Mouse (Mus musculus): ENCODE measurements at regions not wholly inside any gene's neighbourhood (a gene's known extent, or its start where the extent isn't known, plus 50 kb on each side); places are given as distances from the start of the nearest gene placed in this dataset.
A peak's percentile ranks its signal among the peaks of the same experiment; 100 is the strongest.

GRCm38 (mm10) chr13:53688934-53689333, 216.1 kb upstream of the Msx2 start:
- H3K27ac ChIP-seq (ENCODE audit: insufficient read depth, low read depth, low read length) = no peak overlapping the region
- TF ChIP-seq POLR2A (IDR thresholded peaks at IDR 0.05; ENCODE audit: insufficient read depth, low read depth, low read length) (no peak), CTCF (IDR thresholded peaks at IDR 0.05; ENCODE audit: insufficient read depth, low read depth, low read length) (no peak)
- H3K4me3 ChIP-seq (ENCODE audit: insufficient read depth, low read depth, low read length) = 0 out of 2 replicates have a peak overlapping the region, but pooled peaks have one; percentile 13
- 0 out of 2 replicates have a peak, but pooled peaks cover 3% of the 10 kb centered on the region for H3K4me1 ChIP-seq (ENCODE audit: control insufficient read depth, insufficient read depth, low read length)
- WGBS = 53% methylated on average over 8 of the region's 8 CpGs

- H3K27ac ChIP-seq (ENCODE audit: insufficient read depth, low read depth, low read length) = no peak overlapping the region
- 0 out of 2 replicates have a peak overlapping the region, but pooled peaks have one; percentile 13 for H3K4me3 ChIP-seq (ENCODE audit: insufficient read depth, low read depth, low read length)
- TF ChIP-seq CTCF (IDR thresholded peaks at IDR 0.05; ENCODE audit: insufficient read depth, low read depth, low read length) = peak; percentile 87
- TF ChIP-seq POLR2A (IDR thresholded peaks at IDR 0.05; ENCODE audit: insufficient read depth, low read depth, low read length) = no peak
- 10% methylated on average over 13 of the region's 13 CpGs for WGBS
- H3K4me1 ChIP-seq (ENCODE audit: control insufficient read depth, insufficient read depth, low read length) = 0 out of 2 replicates have a peak, but pooled peaks cover 3% of the 10 kb centered on the region
Measured at GRCm38 (mm10) chr13:53688489-53688888, 215.6 kb upstream of the Msx2 start.

GRCm38 (mm10) chr13:53684498-53684897, 211.6 kb upstream of the Msx2 start:
- WGBS = 57% methylated on average over 5 of the region's 5 CpGs
- Histone ChIP-seq H3K4me3 (ENCODE audit: insufficient read depth, low read depth, low read length) (no peak overlapping the region), H3K4me1 (ENCODE audit: control insufficient read depth, insufficient read depth, low read length) (0 out of 2 replicates have a peak, but pooled peaks cover 3% of the 10 kb centered on the region), H3K27ac (ENCODE audit: insufficient read depth, low read depth, low read length) (no peak overlapping the region)
- no peak for TF ChIP-seq POLR2A (IDR thresholded peaks at IDR 0.05; ENCODE audit: insufficient read depth, low read depth, low read length)
- TF ChIP-seq CTCF (IDR thresholded peaks at IDR 0.05; ENCODE audit: insufficient read depth, low read depth, low read length) = no peak

GRCm38 (mm10) chr13:53677187-53677586, 204.3 kb upstream of the Msx2 start:
- H3K27ac ChIP-seq (ENCODE audit: insufficient read depth, low read depth, low read length) = no peak overlapping the region
- no peak for TF ChIP-seq POLR2A (IDR thresholded peaks at IDR 0.05; ENCODE audit: insufficient read depth, low read depth, low read length)
- no peak for TF ChIP-seq CTCF (IDR thresholded peaks at IDR 0.05; ENCODE audit: insufficient read depth, low read depth, low read length)
- 94% methylated on average over 10 of the region's 10 CpGs for WGBS
- 0 out of 2 replicates have a peak, but pooled peaks cover 2% of the 10 kb centered on the region for H3K4me1 ChIP-seq (ENCODE audit: control insufficient read depth, insufficient read depth, low read length)
- H3K4me3 ChIP-seq (ENCODE audit: insufficient read depth, low read depth, low read length) = no peak overlapping the region

- TF ChIP-seq POLR2A (IDR thresholded peaks at IDR 0.05; ENCODE audit: insufficient read depth, low read depth, low read length) (no peak), CTCF (IDR thresholded peaks at IDR 0.05; ENCODE audit: insufficient read depth, low read depth, low read length) (no peak)
- no peak overlapping the region for H3K27ac ChIP-seq (ENCODE audit: insufficient read depth, low read depth, low read length)
- no peak overlapping the region for H3K4me3 ChIP-seq (ENCODE audit: insufficient read depth, low read depth, low read length)
- WGBS = 88% methylated on average over 19 of the region's 19 CpGs
- no peaks in the 10 kb centered on the region for H3K4me1 ChIP-seq (ENCODE audit: control insufficient read depth, insufficient read depth, low read length)
Measured at GRCm38 (mm10) chr13:53670361-53670760, 197.5 kb upstream of the Msx2 start.

- WGBS = 94% methylated on average over 4 of the region's 4 CpGs
- H3K27ac ChIP-seq (ENCODE audit: insufficient read depth, low read depth, low read length) = no peak overlapping the region
- no peaks in the 10 kb centered on the region for H3K4me1 ChIP-seq (ENCODE audit: control insufficient read depth, insufficient read depth, low read length)
- TF ChIP-seq POLR2A (IDR thresholded peaks at IDR 0.05; ENCODE audit: insufficient read depth, low read depth, low read length) (no peak), CTCF (IDR thresholded peaks at IDR 0.05; ENCODE audit: insufficient read depth, low read depth, low read length) (no peak)
- H3K4me3 ChIP-seq (ENCODE audit: insufficient read depth, low read depth, low read length) = no peak overlapping the region
Measured at GRCm38 (mm10) chr13:53667518-53667917, 194.6 kb upstream of the Msx2 start.

GRCm38 (mm10) chr13:53665592-53665991, 192.7 kb upstream of the Msx2 start:
- Histone ChIP-seq H3K4me1 (ENCODE audit: control insufficient read depth, insufficient read depth, low read length) (no peaks in the 10 kb centered on the region), H3K27ac (ENCODE audit: insufficient read depth, low read depth, low read length) (no peak overlapping the region), H3K4me3 (ENCODE audit: insufficient read depth, low read depth, low read length) (no peak overlapping the region)
- WGBS = 99% methylated on average over 2 of the region's 2 CpGs
- TF ChIP-seq CTCF (IDR thresholded peaks at IDR 0.05; ENCODE audit: insufficient read depth, low read depth, low read length) (no peak), POLR2A (IDR thresholded peaks at IDR 0.05; ENCODE audit: insufficient read depth, low read depth, low read length) (no peak)

GRCm38 (mm10) chr13:53664631-53665230, 191.9 kb upstream of the Msx2 start:
- H3K4me1 ChIP-seq (ENCODE audit: control insufficient read depth, insufficient read depth, low read length) = no peaks in the 10 kb centered on the region
- WGBS = 82% methylated on average over 7 of the region's 7 CpGs
- no peak for TF ChIP-seq POLR2A (IDR thresholded peaks at IDR 0.05; ENCODE audit: insufficient read depth, low read depth, low read length)
- TF ChIP-seq CTCF (IDR thresholded peaks at IDR 0.05; ENCODE audit: insufficient read depth, low read depth, low read length) = no peak
- no peak overlapping the region for H3K27ac ChIP-seq (ENCODE audit: insufficient read depth, low read depth, low read length)
- H3K4me3 ChIP-seq (ENCODE audit: insufficient read depth, low read depth, low read length) = no peak overlapping the region

- no peak for TF ChIP-seq POLR2A (IDR thresholded peaks at IDR 0.05; ENCODE audit: insufficient read depth, low read depth, low read length)
- TF ChIP-seq CTCF (IDR thresholded peaks at IDR 0.05; ENCODE audit: insufficient read depth, low read depth, low read length) = no peak
- Histone ChIP-seq H3K4me1 (ENCODE audit: control insufficient read depth, insufficient read depth, low read length) (no peaks in the 10 kb centered on the region), H3K4me3 (ENCODE audit: insufficient read depth, low read depth, low read length) (no peak overlapping the region), H3K27ac (ENCODE audit: insufficient read depth, low read depth, low read length) (no peak overlapping the region)
- WGBS = 54% methylated on average over 4 of the region's 4 CpGs
Measured at GRCm38 (mm10) chr13:53652826-53653225, 180.0 kb upstream of the Msx2 start.

Measured in olfactory bulb, adult 2 months (tissue).